Mouse (Mus musculus): ENCODE data around the gene Ciapin1. TPM values are rescaled to one million over a fixed set of nuclear protein-coding genes. Genes with fewer than 3 reads are reported as not detected.
A peak's percentile ranks its signal among the peaks of the same experiment; 100 is the strongest.

Gene Ciapin1
- polyA plus RNA-seq, 1 experiment: 404 TPM

DNA sequence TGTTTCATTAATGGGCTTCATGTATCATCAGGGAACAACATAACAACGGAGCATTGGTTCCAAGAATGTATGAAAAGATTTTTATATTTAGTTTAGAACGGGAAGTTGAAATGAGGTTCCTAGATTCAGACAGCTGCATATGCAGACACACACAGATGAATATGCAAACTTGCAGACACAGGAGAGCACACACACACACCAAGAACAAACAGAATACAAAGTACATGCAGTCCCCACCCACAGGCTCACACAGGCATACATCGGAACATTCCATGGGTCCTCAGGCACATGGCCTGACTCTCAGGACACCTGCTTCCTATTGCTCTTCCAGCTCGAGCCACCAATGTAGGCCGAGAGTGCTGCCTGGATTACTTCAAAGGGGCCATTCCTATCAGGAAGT, 27.3 kb downstream of the Ciapin1 start:
- no peak overlapping the region for H3K4me3 ChIP-seq (replicated peaks)
- peaks cover 35% of the 10 kb centered on the region for H3K27me3 ChIP-seq (replicated peaks)
- H3K9me3 ChIP-seq: no peaks in the 10 kb centered on the region
- TF ChIP-seq FLI1 (IDR thresholded peaks at IDR 0.05; ENCODE audit: low read length): no peak
- no peak for TF ChIP-seq GATA1 (IDR thresholded peaks at IDR 0.05; ENCODE audit: borderline replicate concordance, low read length)
- peaks cover 52% of the 10 kb centered on the region for H3K4me1 ChIP-seq
- no peaks in the 10 kb centered on the region for H3K36me3 ChIP-seq (replicated peaks; ENCODE audit: low read length)

GRCm38 (mm10) chr8:94810153-94810552, 28.0 kb downstream of the Ciapin1 start, which contains the start of gene Ccl17:
TSS of gene Ccl17 (plus strand) at chr8:94810453.
- Histone ChIP-seq H3K36me3 (replicated peaks; ENCODE audit: low read length) (no peaks in the 10 kb centered on the region), H3K9me3 (no peaks in the 10 kb centered on the region), H3K4me3 (replicated peaks) (no peak within 1 kb of the TSS), H3K4me1 (peaks cover 56% of the 10 kb centered on the region), H3K27me3 (replicated peaks) (peaks cover 36% of the 10 kb centered on the region)
- no peak for TF ChIP-seq FLI1 (IDR thresholded peaks at IDR 0.05; ENCODE audit: low read length)
- TF ChIP-seq GATA1 (IDR thresholded peaks at IDR 0.05; ENCODE audit: borderline replicate concordance, low read length): no peak

DNA sequence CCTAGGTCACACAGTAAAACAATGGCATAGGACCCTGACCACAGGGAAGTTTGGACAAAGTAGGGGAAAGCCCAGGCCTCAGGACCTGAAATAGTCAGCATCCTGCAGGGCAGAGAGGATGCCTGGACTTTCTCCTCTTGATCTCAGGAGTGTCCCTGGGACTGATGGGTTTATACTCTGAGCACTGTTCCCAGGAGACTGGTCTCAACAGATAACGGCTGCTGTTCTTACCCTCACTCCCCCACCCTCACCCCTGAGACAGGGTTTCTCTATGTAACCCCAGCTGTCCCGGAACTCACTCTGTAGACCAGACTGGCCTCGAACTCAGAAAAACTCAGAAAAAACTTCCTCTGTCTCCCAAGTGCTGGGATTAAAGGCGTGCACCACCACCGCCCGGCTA, 29.8 kb downstream of the Ciapin1 start:
- H3K36me3 ChIP-seq (replicated peaks; ENCODE audit: low read length): no peaks in the 10 kb centered on the region
- H3K27me3 ChIP-seq (replicated peaks): peaks cover 46% of the 10 kb centered on the region
- TF ChIP-seq GATA1 (IDR thresholded peaks at IDR 0.05; ENCODE audit: borderline replicate concordance, low read length) (no peak), FLI1 (IDR thresholded peaks at IDR 0.05; ENCODE audit: low read length) (no peak)
- no peak overlapping the region for H3K4me3 ChIP-seq (replicated peaks)
- peaks cover 74% of the 10 kb centered on the region for H3K4me1 ChIP-seq
- no peaks in the 10 kb centered on the region for H3K9me3 ChIP-seq

GRCm38 (mm10) chr8:94807506-94807905, 30.7 kb downstream of the Ciapin1 start:
- Histone ChIP-seq H3K36me3 (replicated peaks; ENCODE audit: low read length) (no peaks in the 10 kb centered on the region), H3K4me3 (replicated peaks) (peak overlapping the region; percentile 9), H3K27me3 (replicated peaks) (peaks cover 46% of the 10 kb centered on the region), H3K4me1 (peaks cover 78% of the 10 kb centered on the region), H3K9me3 (no peaks in the 10 kb centered on the region)
- no peak for TF ChIP-seq FLI1 (IDR thresholded peaks at IDR 0.05; ENCODE audit: low read length)
- TF ChIP-seq GATA1 (IDR thresholded peaks at IDR 0.05; ENCODE audit: borderline replicate concordance, low read length): no peak

DNA sequence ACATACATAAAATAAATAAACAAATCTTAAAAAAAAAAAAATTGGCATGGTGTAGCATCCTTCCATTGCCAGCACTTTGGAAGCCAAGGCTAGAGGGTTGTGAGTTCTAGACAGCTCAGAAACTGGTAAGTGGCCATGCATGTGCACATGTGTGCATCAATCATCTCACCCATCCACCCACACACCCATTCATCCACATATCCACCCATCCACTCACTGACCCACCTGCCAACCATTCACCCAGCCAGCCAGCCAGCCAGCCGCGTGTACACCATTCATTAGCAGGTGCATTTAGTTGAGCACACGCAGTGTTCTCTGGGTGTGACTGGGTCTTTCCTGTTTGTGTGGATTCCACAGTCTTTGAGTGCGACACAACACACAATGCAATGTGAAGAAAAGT, 32.3 kb downstream of the Ciapin1 start:
- no peak overlapping the region for H3K4me3 ChIP-seq (replicated peaks)
- no peaks in the 10 kb centered on the region for H3K36me3 ChIP-seq (replicated peaks; ENCODE audit: low read length)
- TF ChIP-seq GATA1 (IDR thresholded peaks at IDR 0.05; ENCODE audit: borderline replicate concordance, low read length) (no peak), FLI1 (IDR thresholded peaks at IDR 0.05; ENCODE audit: low read length) (no peak)
- peaks cover 49% of the 10 kb centered on the region for H3K27me3 ChIP-seq (replicated peaks)
- peaks cover 93% of the 10 kb centered on the region for H3K4me1 ChIP-seq
- no peaks in the 10 kb centered on the region for H3K9me3 ChIP-seq

- Histone ChIP-seq H3K9me3 (no peaks in the 10 kb centered on the region), H3K4me1 (peaks cover 93% of the 10 kb centered on the region), H3K27me3 (replicated peaks) (peaks cover 46% of the 10 kb centered on the region), H3K4me3 (replicated peaks) (peak overlapping the region; percentile 81), H3K36me3 (replicated peaks; ENCODE audit: low read length) (no peaks in the 10 kb centered on the region)
- TF ChIP-seq FLI1 (IDR thresholded peaks at IDR 0.05; ENCODE audit: low read length) (no peak), GATA1 (IDR thresholded peaks at IDR 0.05; ENCODE audit: borderline replicate concordance, low read length) (peak; percentile 79; the same call in 1 of the 3 replicates)
These were observed 33.4 kb downstream of the Ciapin1 start for GRCm38 (mm10) chr8:94804546-94805340.

DNA sequence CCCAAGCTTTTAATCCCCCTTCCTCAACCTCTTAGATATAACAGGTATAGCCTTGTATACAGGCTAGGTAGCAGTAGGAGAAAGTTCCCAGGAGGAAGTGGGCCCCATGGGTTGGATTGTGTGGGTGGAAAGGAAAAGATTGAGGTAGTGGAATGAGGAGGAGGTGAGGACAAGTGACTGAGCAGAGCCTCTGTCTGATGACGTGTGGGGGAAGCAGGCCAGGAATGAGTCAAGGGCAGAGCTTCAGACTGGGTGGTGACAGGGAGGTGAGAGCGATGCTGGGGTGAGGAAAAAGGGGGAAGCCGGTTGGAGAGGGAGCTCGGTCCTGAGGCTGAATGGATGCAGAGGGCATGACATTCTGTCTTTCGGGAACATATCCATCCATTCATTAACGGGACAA, 34.6 kb downstream of the Ciapin1 start:
- Histone ChIP-seq H3K9me3 (no peaks in the 10 kb centered on the region), H3K4me3 (replicated peaks) (no peak overlapping the region), H3K4me1 (peaks cover 87% of the 10 kb centered on the region), H3K36me3 (replicated peaks; ENCODE audit: low read length) (no peaks in the 10 kb centered on the region), H3K27me3 (replicated peaks) (peaks cover 41% of the 10 kb centered on the region)
- TF ChIP-seq GATA1 (IDR thresholded peaks at IDR 0.05; ENCODE audit: borderline replicate concordance, low read length) (no peak), FLI1 (IDR thresholded peaks at IDR 0.05; ENCODE audit: low read length) (no peak)

DNA sequence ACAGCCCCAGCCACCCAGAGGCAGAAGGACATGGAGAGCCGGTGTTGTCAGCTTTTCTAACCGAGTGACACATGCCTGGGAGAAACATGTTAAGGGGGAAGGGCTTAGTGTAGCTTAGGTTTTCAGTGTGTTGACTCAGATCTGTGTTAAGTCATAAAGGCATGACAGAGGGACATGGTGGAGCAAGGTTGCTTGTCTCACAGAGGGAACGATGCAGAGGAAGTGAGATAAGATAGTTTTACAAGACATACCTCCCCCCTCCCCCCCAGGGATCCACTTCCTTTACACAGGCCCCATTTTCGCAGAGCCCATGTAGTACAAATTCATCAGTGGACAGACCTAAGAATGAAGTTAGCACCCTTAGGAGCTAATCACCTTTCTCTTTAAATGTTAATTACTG, 35.8 kb downstream of the Ciapin1 start:
- peak overlapping the region; percentile 46 for H3K4me3 ChIP-seq (replicated peaks)
- TF ChIP-seq FLI1 (IDR thresholded peaks at IDR 0.05; ENCODE audit: low read length) (no peak), GATA1 (IDR thresholded peaks at IDR 0.05; ENCODE audit: borderline replicate concordance, low read length) (no peak)
- H3K36me3 ChIP-seq (replicated peaks; ENCODE audit: low read length): no peaks in the 10 kb centered on the region
- H3K4me1 ChIP-seq: peaks cover 75% of the 10 kb centered on the region
- no peaks in the 10 kb centered on the region for H3K9me3 ChIP-seq
- H3K27me3 ChIP-seq (replicated peaks): peaks cover 35% of the 10 kb centered on the region

DNA sequence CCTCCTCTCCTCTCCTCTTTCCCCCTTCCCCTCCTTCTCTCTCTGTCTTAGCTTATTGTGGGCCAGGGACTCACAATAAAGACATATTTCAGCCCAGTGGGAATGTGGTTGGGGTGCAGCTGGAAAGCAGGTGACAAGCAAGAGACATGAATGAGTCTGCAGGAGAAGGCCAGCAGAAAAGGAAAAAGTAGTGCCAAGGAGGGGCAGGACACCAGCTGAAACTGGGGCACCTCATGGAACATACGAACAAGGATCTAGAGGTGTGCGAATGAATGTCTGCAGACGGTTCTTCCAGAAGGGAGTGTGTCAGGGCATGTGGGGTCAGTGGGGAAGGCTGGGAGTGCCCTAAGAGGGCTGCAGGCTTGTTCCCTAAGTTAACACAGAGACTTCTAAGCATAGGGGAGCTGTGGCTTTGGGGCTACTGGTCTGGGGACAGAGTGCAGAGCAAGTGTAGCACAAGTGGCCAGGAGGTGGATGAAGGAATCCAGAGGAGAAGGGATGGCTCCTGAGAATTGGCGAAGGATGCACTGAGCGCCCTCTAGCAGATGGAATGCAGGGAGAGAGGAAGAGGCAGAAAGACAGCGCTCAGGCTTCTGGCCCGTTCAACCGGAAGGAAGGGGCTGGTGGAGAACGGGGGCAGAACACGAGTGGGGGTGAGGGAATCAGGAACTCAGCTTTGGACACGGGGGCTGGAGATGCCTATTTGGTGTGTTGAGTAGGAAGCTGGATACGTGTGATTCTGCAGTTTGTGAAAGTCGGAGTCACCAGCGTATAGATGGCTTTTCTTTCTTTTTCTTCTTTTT, 36.7 kb downstream of the Ciapin1 start:
- H3K27me3 ChIP-seq (replicated peaks): peaks cover 28% of the 10 kb centered on the region
- H3K4me1 ChIP-seq: peaks cover 66% of the 10 kb centered on the region
- H3K4me3 ChIP-seq (replicated peaks): peak overlapping the region; percentile 84
- TF ChIP-seq FLI1 (IDR thresholded peaks at IDR 0.05; ENCODE audit: low read length) (no peak), GATA1 (IDR thresholded peaks at IDR 0.05; ENCODE audit: borderline replicate concordance, low read length) (no peak)
- H3K9me3 ChIP-seq: no peaks in the 10 kb centered on the region
- H3K36me3 ChIP-seq (replicated peaks; ENCODE audit: low read length): no peaks in the 10 kb centered on the region

Data from megakaryocyte, embryonic 14.5 days (primary cell).